Mouse (Mus musculus) left cerebral cortex, postnatal 25 days (tissue): ENCODE data around the gene Galm. TPM values are rescaled to one million over a fixed set of nuclear protein-coding genes. Genes with fewer than 3 reads are reported as not detected.

Experiments
- DNase-seq, 2 experiments: peaks; one replicate each; pipeline ENCODE4 v3.0.0; 2022; ENCODE audit warnings: low spot score in 2 of 2, mixed read lengths in 1 of 2
- intact Hi-C: fragments of 180-260 bp; cut with DNase I; formaldehyde crosslinking; loops from one replicate; pipeline ENCODE4 v1.15.1; 2025
- total RNA-seq, 2 experiments: library from RNA; stranded (reverse); gene quantifications; 2 replicates each; pipeline ENCODE4 v1.2.3; 2021

The Galm gene
- total RNA-seq, 2 experiments from 2014 or later: 1.8 to 2.2 TPM

DNA sequence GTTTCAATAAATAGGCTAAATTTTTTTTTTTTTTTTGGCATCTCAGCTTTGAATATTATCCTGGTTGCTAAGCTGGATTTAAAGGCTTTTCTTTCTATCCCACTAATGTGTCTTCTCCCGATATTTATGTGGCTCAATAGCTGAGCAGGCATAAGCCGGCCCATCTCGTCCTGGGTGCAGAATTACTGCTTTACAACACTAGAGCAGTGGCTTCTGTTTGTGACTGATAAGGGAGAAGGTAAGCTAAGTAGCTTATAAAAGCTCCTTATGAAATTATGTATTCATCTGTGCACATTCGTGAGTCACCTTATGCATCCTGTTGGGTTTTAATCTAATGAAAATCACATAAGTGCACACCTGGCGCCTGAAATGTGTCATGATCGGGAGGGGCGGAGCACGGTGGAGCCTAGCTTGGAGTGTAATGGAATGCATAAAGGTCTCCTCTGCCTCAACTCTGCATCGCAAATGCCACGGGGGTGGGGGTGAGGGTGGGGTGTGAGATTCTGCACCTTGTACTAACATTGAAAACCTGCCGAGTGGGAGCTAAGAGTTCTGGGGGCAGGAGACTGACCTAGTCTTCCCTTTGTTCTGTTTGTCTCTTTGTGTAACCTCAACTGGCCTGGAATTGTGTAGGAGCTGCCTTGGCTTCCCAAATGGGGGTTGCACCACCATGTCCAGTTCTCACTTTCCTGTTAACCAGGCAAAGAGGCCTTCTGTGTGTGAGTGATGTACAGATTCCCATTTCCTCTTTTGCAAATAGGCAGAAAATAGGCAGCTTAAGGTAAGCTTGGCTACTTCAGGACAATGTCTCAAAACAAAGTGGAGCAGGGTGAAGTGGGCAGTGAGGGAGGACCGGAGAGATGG lies 25.7 kb downstream of the Galm start:
- intact Hi-C loops: no loop called here
- no peak for DNase-seq

DNA sequence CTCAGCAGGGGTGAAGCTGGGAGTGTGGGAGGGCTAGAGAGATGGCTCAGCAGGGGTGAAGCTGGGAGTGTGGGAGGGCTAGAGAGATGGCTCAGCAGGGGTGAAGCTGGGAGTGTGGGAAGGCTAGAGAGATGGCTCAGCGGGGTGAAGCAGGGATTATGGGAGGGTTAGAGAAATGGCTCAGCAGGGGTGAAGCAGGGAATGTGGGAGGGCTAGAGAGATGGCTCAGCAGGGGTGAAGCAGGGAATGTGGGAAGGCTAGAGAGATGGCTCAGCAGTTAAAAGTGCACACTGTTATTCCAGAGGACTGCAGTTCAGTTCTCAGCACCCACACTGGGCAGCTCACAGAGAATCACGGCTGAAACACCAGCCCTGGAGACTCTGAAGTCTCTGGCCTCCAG lies 26.4 kb downstream of the Galm start:
- intact Hi-C loops: no loop called here
- DNase-seq: no peak

DNA sequence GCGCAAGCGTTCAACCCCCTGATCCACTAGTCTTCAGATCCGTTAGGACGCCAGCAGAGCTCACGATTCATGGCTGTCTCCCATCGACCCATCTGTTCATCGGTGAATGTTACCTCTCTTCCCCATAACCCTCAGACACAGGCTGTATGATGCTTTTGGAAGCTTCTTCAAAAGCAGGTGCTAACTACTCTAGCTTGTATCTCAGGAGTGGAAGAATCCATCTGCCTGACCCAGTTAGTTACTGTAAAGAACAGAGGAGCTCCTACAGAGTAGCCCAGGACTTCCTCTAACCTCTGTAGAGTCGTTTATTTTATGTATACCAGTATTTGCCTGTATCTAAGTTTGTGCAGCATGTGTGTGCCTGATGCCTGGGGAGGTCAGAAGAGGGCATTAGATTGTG lies 29.6 kb downstream of the Galm start:
- DNase-seq: no peak
- intact Hi-C loops: no loop called here

DNA sequence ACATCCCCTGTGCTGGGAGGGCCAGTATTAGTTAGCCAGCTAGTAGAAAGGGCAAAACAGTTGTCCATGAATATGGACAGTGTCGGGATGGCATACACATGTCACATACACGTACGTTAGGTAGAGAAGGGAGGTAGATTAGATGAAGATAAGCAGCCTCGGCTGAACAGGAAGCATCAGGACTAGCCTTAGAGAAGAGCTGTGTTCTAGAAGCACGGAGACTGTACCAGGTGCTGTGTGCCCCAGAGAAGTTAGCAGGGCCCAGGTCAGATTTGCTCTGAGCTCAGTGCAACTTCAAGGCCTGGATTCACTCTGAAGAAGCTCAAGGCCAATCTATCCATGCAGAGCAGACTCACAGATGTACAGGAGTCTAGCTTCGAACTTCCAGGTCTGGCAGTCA lies 30.2 kb downstream of the Galm start:
- intact Hi-C loops: no loop called here

DNA sequence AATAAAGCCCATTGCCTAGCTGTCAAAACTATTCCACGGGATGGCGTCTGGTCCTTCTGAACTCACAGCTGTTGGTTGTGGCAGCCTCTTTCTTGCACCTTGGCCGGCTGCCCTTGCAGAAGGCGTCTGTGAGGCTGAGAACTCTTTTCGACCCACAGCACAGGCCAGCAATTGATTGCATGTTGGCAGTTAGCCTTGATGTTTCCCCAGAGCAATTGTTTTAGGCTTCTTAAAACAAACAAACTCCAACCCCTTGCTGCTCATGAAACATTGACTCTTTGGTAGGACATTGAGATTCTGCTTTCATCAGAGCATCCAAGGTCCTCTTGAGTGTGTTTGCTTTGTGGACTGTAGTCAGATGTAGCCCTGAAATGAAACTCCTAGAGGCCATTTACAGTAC lies 33.2 kb downstream of the Galm start:
- peak; percentile 42 to 66 for DNase-seq
- intact Hi-C loops: no loop called here

More for the DNA sequence above, 30.2 kb downstream of the Galm start:
- DNase-seq: no peak

DNA sequence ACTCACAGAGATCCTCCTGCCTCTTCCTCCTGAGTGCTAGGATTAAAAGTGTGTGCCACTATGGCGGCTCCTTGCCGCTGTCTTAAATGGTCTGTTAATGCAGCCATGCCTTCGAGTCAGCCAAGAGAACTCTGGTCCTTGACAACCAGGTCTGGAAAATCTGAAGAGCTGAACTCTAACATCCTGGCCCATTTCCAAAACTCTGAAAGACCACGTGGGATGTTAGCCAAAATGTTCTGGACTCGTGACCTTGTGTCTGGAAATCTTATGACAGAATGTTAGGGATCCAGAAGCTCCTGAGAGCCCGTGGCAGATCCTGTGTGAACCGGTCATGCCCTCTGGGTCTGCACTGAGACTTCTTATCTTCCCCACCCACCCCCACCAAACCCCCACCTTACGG lies 36.7 kb downstream of the Galm start:
- intact Hi-C loops: no loop called here

DNA sequence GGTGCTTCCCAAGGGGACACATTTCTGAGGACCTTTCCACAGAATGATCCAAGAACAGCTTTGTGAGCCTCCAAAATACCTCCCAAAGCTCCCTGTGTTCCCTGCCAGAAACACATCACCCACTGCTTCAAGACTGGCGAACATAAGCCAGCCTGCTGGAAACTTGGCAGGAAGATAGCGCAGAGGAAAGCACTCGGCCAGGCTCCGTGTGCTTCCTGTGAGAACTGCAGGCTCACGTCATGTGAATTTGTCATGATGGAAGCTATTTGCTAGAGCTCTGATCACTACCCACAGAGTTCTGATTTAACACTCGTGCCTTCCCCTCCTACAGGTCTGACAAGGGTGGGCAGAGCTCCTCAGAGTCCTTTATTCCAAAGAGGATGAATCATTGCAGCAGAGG lies 38.5 kb downstream of the Galm start:
- peak; percentile 78 to 97 for DNase-seq
- intact Hi-C loops: loop anchor here (1.0 to 2.0 kb wide), 3 partner anchors 39 to 86 kb away; partner anchors contain the start of gene Galm

More for the DNA sequence above, 36.7 kb downstream of the Galm start:
- DNase-seq: no peak

DNA sequence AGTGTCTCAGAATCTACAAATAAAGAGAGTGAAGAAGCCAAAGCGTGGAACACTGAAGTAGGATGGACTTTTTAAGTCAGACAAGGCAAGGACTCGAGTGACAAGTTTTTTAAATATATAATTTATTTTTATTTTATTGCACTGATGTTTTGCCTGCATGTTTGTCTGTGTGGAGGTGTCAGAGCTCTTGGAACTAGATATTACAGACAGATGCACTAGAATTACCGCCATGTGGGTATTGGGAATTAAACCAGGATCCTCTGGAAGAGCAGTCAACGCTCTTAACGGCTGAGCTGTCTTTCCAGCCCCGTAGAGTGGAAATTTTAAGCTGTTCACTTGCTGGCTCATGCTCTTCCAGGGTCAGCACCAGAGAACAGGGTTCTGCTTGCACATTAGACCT lies 39.1 kb downstream of the Galm start:
- DNase-seq: peak; percentile 41 to 76
- intact Hi-C loops: loop anchor here (1.0 to 2.0 kb wide), 3 partner anchors 40 to 87 kb away; partner anchors contain the start of gene Galm

DNA sequence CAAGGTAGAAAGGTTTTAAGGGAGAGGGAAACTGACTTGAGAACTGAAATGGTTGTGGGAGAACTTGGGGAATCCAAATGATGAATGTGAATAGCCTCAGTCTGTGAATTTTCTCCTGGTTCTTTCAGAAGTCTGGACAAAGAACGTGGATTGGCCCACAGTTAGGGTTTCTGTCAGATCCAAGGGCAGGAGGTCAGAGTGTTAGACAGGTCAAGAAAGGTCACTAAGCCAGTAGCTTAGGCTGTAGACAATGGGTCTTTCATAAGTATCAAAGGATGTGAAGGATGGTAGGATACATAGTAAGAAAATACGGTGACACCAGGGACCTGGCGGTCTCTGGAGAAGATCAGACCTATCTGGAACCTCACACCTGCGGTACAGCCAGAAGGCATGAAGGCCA lies 40.2 kb downstream of the Galm start:
- intact Hi-C loops: loop anchor here (2.0 kb wide), 1 partner anchor 41 kb away; the partner anchor contains the start of gene Galm
- no peak for DNase-seq

DNA sequence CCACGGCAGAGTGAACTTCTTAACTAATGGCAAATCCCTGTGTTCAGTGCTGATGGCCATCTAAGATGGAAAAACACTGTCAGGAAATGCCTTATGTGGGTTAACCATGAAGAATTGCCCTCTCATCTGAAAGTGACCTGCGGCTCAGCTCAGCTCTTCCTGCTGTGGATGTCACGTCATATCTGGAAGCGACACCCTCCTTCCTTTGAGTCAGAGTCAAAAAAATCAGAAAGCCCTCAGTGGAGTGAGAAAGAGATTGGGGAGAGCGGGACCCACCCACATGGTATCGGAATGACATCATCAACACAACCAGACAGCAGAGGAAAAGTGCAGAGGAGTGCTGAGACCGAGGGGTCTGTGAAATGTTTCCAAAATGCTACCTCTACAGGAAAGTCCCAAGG lies 40.6 kb downstream of the Galm start:
- DNase-seq: peak in 1 of 2 experiments; percentile 84
- intact Hi-C loops: loop anchor here (1.0 to 2.0 kb wide), 2 partner anchors 41 to 106 kb away; partner anchors contain the start of genes Galm and Hnrnpll

DNA sequence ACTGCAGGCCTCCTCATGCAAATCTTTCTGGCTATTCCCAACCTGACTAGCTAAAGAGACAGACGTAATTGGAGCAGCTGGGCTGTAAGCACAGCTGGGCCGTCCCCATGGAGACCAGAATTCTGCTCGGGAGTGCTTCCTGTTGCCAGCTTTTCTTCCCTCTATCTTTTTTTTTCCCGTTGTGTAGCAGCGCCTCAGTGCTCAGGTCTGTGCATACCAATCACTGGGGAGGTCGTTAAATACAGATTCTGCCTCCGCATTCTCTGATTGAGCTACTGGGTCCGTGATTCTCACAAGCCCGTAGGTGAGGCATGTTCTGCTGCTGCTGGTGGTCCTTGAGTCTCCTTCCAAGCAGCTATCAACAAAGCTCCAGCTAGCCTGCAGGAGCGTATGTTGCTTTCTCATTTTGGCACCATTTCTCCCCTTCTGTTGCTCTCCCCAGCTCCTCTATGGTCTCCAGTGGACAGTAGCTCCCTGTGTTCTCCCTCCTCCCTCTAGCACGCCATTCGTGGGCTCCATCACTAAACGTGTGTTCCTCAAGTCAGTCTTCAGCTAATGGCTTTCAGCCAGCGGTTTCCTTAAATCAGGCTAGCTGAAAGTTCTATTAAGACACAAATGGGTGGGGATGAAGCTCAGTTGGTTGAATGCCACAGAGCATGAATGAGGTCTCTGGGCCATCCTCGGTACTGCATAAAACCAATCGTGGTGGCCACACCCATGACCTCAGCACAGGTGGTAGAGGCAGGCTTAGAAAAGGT lies 41.3 kb downstream of the Galm start:
- peak; percentile 77 to 90 for DNase-seq
- intact Hi-C loops: loop anchor here (1.0 kb wide), 1 partner anchor 106 kb away; the partner anchor contains the start of gene Hnrnpll

DNA sequence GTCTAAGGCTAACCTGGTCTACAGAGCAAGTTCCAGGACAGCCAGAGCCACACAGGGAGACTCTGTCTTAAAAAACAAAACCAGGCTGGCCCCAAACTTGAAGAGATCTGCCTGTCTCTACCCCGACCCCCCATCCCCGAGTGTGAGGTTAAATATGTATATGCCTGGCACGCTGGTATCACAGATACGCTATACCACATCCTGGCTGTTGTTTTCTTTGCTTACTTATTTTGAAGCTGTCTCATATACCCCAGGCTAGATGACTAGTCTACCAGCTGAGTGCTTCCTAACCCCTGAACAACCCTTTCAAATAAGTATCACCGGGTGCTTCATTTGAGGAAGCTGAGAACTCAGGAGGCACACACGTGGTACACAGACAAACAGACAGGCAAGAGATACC lies 42.5 kb downstream of the Galm start:
- DNase-seq: no peak
- intact Hi-C loops: no loop called here

DNA sequence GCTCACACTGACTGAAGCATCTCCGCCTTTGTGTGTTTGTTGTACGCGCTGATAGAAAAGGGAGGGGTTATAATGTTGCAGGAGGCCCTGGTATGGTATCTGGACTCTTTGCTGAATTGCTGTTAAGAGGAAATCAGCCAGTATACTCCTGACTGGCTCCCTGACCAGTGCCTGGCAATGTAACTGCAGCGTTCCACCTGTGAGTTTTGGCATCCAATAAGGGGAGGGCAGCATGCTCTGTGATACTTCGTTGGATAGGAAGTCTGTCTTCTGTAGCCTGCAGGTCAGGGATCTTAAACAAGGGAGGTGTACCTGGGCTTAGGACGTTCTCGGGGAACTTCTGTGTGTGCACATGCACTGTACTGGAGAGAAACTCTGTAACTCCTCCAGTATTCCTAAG lies 43.7 kb downstream of the Galm start:
- DNase-seq: no peak
- intact Hi-C loops: no loop called here

DNA sequence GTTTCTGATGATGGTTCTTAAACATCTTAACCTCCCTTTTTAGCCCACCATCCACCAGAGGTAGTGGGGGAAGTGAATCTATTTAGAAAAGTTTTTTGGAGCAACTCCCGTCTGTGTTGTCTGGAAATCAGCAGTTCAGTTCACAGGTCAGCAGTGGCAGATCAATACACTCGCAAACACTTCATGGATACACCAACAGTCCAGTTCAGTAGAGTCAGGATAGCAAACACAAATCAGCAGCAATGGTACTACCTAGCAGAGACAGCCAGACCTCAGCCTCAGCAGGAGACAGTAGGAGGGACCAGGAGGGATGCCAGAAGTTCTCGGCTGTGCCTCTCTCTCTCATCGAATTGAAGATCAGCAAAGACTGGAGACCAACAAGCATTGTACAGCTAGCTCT lies 44.7 kb downstream of the Galm start:
- intact Hi-C loops: no loop called here
- no peak for DNase-seq

DNA sequence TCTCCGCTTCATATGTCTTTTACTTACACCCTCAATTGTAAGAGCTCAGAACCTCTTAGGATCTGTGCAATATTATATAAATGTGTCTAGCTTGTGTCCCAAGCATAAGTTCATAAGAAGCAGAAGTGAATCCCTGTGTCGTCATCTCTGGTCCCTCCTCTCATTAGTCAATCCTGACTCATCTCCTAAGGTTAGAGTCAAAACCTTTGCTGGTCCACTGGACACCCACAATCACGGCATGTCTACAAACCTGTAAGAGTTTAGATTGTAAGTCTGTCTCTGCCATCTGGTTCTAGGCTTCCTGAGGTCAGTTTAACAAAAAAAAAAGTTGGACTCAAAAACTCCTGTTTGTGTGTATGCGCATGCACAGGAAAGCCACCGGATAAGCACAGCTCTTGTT lies 45.5 kb downstream of the Galm start:
- intact Hi-C loops: no loop called here
- DNase-seq: no peak

DNA sequence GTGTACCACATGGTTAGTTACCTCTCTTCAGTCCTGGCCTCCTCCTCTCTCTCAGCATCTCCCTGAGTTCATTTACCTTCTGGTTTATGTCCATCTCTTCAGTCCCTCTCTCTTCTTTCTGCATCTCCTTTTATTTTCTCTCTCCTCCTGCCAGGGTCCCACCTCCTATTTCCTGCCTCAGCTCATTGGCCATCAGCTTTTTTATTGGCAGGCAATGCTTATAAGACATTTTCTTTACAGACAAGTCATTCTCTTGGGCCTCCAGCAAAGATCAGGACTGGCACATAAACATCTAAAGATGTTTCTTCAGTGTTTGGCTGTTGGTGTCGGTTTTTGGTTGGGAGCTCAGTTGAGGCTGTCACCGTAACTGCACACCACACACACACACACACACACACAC lies 46.4 kb downstream of the Galm start:
- intact Hi-C loops: no loop called here
- no peak for DNase-seq

DNA sequence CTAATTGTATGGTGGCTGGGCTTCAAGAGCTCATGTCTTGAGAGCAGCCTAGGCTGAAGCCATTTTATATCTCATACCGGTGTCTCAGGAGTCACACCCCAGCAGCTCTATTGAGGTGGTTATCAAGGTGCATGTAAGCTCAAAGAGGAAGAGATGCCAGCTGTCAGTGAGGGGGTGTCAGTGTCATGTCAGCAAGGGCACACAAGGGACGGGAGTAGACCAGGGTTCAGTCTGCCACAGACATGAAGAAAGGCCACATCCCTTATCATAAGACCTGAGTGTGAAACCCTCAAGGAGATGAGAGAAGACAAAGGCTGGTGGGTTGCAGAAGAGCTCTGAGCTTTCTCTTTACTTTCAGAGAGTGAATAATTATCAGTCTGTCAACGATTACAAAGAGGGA lies 46.9 kb downstream of the Galm start:
- intact Hi-C loops: no loop called here
- no peak for DNase-seq

DNA sequence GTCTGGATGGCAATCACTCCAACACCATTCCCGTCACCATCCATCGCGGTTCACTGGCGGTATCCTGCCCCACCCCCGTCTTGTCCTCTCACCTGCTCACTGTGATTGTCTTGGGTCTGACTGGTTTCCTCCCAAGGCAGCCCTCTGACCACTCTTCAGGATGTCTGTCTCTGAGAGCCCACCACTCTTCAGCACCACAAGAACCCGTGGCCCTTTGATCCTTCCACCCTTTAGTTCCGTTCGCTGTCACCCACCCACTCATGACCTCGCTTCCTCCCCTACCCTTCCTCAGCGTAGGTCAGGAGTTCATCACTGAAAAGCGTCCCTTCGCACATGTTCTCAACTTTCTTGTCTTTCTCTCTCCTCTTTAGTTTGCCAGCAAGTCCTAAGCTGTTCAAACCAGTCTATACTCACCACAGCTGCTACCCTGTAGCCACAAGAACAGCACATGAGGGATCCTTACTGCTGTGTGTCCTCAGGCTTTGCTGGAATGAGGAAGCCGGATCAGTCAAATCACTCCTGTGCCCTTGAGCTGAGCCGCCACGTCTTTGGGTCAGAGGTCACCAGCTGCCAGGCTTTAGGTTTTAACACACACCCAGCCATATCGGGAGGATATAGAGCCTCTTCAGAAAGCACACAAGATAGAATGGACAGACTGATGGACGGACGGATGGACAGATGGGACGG lies 47.6 kb downstream of the Galm start:
- intact Hi-C loops: no loop called here
- DNase-seq: no peak

DNA sequence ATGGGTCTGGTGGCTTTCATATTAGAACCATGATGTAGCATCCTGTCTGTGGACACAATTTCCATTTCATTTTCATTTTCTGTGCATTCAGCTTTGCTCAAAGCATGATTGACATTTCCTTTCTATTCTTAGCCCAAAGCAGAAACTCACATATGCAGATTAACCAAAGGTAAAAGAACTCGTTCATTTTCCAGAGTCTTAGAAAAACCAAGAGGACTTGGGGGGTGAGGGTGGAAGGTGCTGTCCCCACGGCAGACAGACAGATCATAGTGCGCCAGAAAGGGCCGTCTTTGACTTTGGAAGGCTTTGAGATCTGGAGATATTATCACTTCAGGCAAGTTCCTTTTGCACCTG lies 48.1 kb downstream of the Galm start:
- no peak for DNase-seq
- intact Hi-C loops: no loop called here

DNA sequence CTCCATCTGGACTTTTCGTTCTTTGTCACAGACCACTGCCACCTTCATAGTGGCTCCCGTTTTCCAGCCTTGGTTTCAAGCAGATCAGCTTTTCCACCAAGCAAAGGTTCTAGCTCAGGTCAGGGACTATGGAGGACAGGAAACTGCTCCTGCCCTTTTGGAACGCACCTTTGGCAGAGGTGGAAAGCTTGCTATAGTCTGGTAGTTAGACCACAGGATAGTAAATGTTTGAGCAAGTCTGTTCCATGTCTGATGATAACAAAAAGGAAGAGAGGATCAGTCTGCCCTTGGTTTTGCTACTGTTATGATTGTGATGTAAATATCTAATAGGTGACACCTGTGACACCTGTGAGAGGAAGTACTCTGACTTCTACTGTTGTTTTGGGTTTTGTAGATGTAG lies 48.7 kb downstream of the Galm start:
- DNase-seq: no peak
- intact Hi-C loops: no loop called here
